Mouse (Mus musculus): ENCODE data around the gene Sh3glb1. TPM values are rescaled to one million over a fixed set of nuclear protein-coding genes. Genes with fewer than 3 reads are reported as not detected.

Gene Sh3glb1
- total RNA-seq, 2 experiments from 2014 or later = 310 to 331 TPM

GRCm38 (mm10) chr3:144669944-144670874 is 49.9 kb downstream of the Sh3glb1 start:
- DNase-seq = no peak

- no peak for DNase-seq
Measured at GRCm38 (mm10) chr3:144669457-144669864, 50.7 kb downstream of the Sh3glb1 start.

DNA sequence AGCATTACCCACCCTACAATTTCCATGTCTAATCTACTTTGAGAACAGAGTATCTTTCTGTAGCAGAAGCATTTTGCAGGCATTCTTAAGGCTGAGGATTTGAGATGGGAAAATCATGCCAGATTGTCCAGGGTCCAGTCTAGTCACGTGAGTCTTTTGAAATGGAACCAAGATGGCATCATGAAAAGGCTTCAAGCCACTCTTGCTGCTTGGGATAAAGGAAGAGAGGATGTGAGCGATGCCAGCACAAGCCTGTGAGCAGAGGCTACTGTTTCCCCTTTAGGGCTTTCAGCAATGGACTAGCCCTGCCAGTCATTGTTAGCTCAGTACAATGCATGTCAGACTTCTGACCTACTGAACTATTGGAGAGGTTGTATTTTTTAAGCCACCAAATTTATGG is 51.2 kb downstream of the Sh3glb1 start:
- no peak for DNase-seq

- DNase-seq = no peak
Measured at GRCm38 (mm10) chr3:144668039-144668438, 52.1 kb downstream of the Sh3glb1 start.

DNA sequence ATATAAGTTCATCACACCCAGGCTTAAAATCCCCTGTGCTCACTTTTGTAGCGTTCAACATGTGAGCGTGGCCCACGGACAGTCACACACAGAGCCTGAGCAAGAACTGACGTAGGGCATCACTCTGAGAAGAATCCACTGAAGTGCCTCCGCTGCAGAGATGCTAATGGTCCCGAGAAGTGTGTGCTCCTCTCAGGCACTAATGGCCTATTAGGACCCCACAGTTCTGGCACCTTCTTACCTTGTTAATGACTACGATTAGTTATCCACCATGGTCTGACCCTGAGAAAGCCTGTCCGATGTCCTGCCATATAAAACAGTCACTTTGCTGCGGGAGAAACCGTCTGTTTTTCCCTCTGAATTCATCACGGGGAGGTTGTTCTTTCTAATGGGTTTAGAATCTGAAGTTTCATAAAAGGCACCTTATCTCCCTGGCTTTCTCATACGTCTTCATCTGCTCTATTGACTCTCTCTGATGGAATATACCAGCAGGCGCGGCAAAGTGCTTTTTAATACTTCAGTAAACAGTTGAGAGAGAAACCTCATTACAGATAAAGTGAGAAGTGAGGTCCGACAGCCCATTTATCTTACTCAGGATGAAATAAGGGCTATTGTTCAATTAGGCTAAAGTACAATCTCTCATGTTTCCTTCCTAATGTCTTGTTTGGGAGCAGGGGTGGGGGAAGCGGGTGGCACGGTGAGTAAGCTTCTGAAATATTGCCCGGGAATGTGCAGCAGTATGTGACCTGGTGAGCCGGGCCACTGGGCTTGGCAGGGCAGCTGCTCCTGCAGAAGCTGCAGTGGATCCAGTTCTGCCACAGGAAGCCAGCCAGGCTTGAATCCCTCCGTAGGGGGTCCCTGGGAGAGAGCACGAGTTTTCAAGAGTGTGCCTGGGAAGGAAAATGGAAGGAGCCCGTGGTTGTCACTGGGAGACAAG is 55.5 kb downstream of the Sh3glb1 start:
- peak; percentile 60 for DNase-seq

DNA sequence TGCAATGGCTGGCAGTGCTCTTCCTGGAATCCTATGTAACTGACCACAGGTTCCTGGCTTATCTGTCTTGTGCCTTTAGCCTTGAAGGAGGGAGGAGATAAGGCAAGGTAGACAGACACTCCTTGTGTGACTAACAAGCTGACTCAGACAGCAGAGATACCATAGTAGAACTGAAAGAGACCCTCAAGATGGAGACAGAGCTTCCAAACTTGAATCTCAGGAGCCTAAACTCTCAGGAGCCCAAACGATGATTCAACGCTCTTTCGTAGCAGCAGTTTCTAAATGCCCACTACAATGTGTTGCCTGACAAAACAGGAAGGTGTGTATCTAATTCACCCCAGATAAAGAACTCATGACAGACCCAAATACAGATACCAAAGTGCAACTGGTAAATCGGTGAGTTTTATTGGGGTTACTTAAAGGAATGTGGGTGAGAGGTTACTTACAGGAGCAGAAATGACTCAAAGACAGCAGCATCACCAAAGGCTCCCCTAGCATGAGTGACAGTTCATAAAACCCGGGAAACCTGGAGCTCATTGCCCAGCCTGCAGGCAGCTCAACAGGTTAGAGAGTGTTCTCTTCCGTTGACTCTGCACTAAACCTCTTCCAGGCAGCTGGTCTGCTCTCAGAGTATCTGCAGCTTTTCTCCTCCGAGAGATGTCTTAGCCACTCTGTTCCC is 56.6 kb downstream of the Sh3glb1 start:
- DNase-seq = no peak

- no peak for DNase-seq
Measured at GRCm38 (mm10) chr3:144662215-144662852, 57.8 kb downstream of the Sh3glb1 start.

- no peak for DNase-seq
Measured at GRCm38 (mm10) chr3:144661439-144661838, 58.7 kb downstream of the Sh3glb1 start.

DNA sequence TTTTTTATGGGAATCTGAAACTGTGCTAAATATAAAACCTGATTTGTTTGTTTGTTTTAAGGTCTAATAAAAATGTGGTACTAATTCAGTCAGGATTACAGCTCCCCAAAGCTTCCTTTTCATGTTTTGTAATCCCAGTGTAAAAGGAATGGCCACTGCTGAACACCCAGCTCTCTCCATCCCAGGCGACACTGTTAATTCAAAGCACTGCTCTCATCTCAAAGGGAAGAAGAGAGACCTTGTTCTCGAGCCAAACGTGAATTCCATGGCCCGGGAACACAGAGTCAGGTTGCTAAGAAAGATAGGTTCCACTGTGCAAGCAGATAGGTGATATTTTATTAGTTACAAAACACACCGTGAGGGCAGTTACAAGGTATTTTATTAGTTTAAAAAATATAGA is 75.9 kb downstream of the Sh3glb1 start:
- DNase-seq = no peak

- peak; percentile 82 for DNase-seq
Measured at GRCm38 (mm10) chr3:144643301-144643871, 76.7 kb downstream of the Sh3glb1 start.

DNA sequence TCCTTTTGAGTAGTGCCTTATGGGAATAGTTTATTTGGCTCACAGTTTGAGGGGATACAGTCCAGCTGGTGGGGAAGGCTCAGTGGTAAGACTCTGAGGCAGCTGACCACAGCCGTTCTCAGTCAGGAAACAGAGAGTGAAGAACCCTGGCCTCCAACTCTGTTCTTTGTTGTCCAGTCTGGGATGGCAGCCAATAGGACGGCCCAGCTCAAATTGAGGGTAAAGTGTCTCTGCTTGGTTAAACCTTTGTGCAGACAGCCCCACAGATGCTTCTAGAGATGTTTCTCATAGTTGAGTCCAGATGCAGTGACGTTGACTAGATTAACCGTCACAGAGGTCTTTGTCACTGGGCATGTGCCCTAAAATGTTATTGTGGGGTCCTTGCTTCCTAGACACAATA is 78.0 kb downstream of the Sh3glb1 start:
- DNase-seq = no peak

- DNase-seq = no peak
Measured at GRCm38 (mm10) chr3:144640033-144640432, 80.1 kb downstream of the Sh3glb1 start.

DNA sequence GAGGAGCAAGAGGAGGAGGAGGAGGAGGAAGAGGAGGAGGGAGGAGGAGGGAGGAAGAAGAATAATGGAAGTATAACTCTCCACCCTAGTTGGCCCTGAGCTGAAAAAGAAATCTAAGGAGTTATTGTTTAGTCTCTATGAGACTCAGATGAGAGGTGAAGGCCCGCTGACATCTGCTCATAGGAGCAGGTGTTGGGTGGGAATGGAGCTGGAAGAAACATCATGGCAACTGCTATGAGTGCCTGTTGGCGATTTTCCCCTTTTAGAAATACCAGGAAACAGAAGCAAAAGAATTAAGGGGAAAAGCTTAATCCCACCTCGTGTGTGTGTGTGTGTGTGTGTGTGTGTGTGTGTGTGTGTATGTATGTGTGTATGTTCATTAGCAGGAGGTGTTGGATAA is 80.7 kb downstream of the Sh3glb1 start:
- no peak for DNase-seq

DNA sequence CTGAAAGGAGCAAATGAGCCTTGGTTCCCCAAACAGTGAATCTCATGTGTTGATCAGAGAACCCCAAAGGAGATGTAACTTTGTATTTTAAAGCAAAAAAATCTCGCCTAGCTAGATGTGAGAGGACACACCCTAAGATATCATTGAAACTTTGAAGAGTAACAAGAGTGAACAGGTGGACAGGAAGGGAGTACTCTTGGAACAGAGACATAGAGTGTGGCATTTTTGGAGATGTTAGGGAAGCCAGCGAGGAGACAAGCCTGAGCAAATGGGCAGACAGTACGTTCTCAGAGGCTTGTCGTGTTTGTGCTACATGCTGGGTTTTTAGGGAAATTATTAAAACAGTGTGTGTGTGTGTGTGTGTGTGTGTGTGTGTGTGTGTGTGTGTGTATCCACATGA is 82.0 kb downstream of the Sh3glb1 start:
- no peak for DNase-seq

DNA sequence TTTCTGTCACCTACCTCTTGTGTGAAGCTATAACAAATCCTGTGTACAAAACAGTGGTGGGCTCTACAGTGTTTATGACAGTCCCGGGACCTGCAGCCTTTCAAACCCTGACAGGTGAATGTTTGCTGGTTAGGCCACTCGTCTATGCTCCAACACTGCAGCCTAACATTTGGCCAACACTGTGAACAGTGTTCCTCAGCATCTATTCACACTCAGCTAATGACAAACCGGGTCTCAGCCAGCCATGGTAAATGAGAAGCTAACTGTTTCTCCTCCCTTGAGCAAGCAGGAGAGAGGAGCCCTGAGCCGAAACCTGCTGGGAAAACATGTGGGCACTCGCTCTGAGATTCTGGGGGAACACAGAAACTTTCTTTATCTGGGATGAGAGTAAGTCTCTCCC is 84.9 kb downstream of the Sh3glb1 start:
- DNase-seq = no peak

Other genes starting within 250 kb of the Sh3glb1 start
- gene Hs2st1, start 150.2 kb downstream of the Sh3glb1 start, total RNA-seq (2021) = 10 to 100 TPM; 22.0 to 27.4 TPM
- 100 to 1,000 TPM; 197 to 208 TPM for gene Selenof, start 150.0 kb downstream of the Sh3glb1 start, total RNA-seq (2021)
- under 1 TPM; 0.20 to 0.31 TPM for gene Clca3a1, start 40.6 kb upstream of the Sh3glb1 start, total RNA-seq (2021)
- gene Clca3a2, start 99.2 kb upstream of the Sh3glb1 start, total RNA-seq (2021) = not detected
- not detected for gene Clca3b, start 129.0 kb upstream of the Sh3glb1 start, total RNA-seq (2021)
- not detected for gene Clca4b, start 212.2 kb upstream of the Sh3glb1 start, total RNA-seq (2021)

Measured in gastrocnemius, postnatal 10 days (tissue).